Mouse (Mus musculus) midbrain, embryonic 13.5 days (tissue): Measurements from ENCODE around the gene Hist1h2bb. TPM values are rescaled to one million over a fixed set of nuclear protein-coding genes. Genes with fewer than 3 reads are reported as not detected.

Experiments
- microRNA-seq: library from miRNA; unstranded; fragments of <30 nt; microRNA quantifications from one replicate; pipeline ENCODE4, GENCODE M21; 2016
- polyA plus RNA-seq: library from polyadenylated mRNA; unstranded; fragments of >200 nt; fragmentation: Nextera tagmentation; extraction: Ambion mirVana; gene quantifications from 2 replicates; pipeline ENCODE4 v1.2.1, GENCODE M21; 2015

Hist1h2bb gene
- polyA plus RNA-seq, 1 experiment from 2014 or later = 2.8 TPM

Small RNA genes within 50 kb of the gene (microRNA-seq; reads per million reads assigned to microRNA genes)
- gene Gm44314 (not detected), gene Gm44484 (not detected)

Other genes with a start within 250 kb of the Hist1h2bb start
- gene Hist1h4h, start 215.7 kb upstream of the Hist1h2bb start, polyA plus RNA-seq = 6.4 and 7.4 TPM in 2 replicates
- 1.3 and 3.0 TPM in 2 replicates for gene Hist1h2af, start 212.8 kb upstream of the Hist1h2bb start, polyA plus RNA-seq
- gene Hist1h3g, start 211.3 kb upstream of the Hist1h2bb start, polyA plus RNA-seq = 3.1 and 5.3 TPM in 2 replicates
- 0.31 and 0.35 TPM in 2 replicates for gene Hist1h2bh, start 203.3 kb upstream of the Hist1h2bb start, polyA plus RNA-seq
- 0.75 and 0.84 TPM in 2 replicates for gene Hist1h3f, start 202.7 kb upstream of the Hist1h2bb start, polyA plus RNA-seq
- not detected in 2 replicates for gene Hist1h4f, start 195.1 kb upstream of the Hist1h2bb start, polyA plus RNA-seq
- gene Hist1h1d, start 193.5 kb upstream of the Hist1h2bb start, polyA plus RNA-seq = 0.23 and 0.24 TPM in 2 replicates
- gene Hist1h3e, start 184.4 kb upstream of the Hist1h2bb start, polyA plus RNA-seq = 3.1 and 4.7 TPM in 2 replicates
- 51.6 and 53.6 TPM in 2 replicates for gene Hist1h2ae, start 175.5 kb upstream of the Hist1h2bb start, polyA plus RNA-seq
- 4.1 and 7.5 TPM in 2 replicates for gene Hist1h2bg, start 175.3 kb upstream of the Hist1h2bb start, polyA plus RNA-seq
- gene Hist1h2bf, start 172.5 kb upstream of the Hist1h2bb start, polyA plus RNA-seq = 3.3 and 4.5 TPM in 2 replicates
- 0.93 and 1.7 TPM in 2 replicates for gene Hist1h2ad, start 172.4 kb upstream of the Hist1h2bb start, polyA plus RNA-seq
- 2.1 and 3.1 TPM in 2 replicates for gene Hist1h3d, start 171.0 kb upstream of the Hist1h2bb start, polyA plus RNA-seq
- 74.3 and 84.0 TPM in 2 replicates for gene Hist1h4d, start 165.1 kb upstream of the Hist1h2bb start, polyA plus RNA-seq
- gene Hist1h2be, start 125.6 kb upstream of the Hist1h2bb start, polyA plus RNA-seq = 1.4 and 2.0 TPM in 2 replicates
- gene Hist1h1e, start 124.2 kb upstream of the Hist1h2bb start, polyA plus RNA-seq = 12.6 and 15.0 TPM in 2 replicates
- 0.69 and 1.1 TPM in 2 replicates for gene Hist1h2ac, start 62.8 kb upstream of the Hist1h2bb start, polyA plus RNA-seq
- 22.2 and 24.4 TPM in 2 replicates for gene Hist1h2bc, start 62.5 kb upstream of the Hist1h2bb start, polyA plus RNA-seq
- not detected in 2 replicates for gene Hist1h1t, start 50.9 kb upstream of the Hist1h2bb start, polyA plus RNA-seq
- gene Hist1h4c, start 48.3 kb upstream of the Hist1h2bb start, polyA plus RNA-seq = 5.1 and 5.8 TPM in 2 replicates
- 2.0 and 2.7 TPM in 2 replicates for gene Hfe, start 35.9 kb upstream of the Hist1h2bb start, polyA plus RNA-seq
- 9.8 and 11.1 TPM in 2 replicates for gene Hist1h1c, start 7.9 kb upstream of the Hist1h2bb start, polyA plus RNA-seq
- gene Hist1h3c, start 1.1 kb upstream of the Hist1h2bb start, polyA plus RNA-seq = 3.2 and 4.4 TPM in 2 replicates
- gene Hist1h2ab, start 4.4 kb downstream of the Hist1h2bb start, polyA plus RNA-seq = 28.4 and 31.0 TPM in 2 replicates
- 6.3 and 8.7 TPM in 2 replicates for gene Hist1h3b, start 5.5 kb downstream of the Hist1h2bb start, polyA plus RNA-seq
- 4.6 and 5.2 TPM in 2 replicates for gene Hist1h4b, start 10.3 kb downstream of the Hist1h2bb start, polyA plus RNA-seq
- 0.44 and 0.57 TPM in 2 replicates for gene Hist1h4a, start 14.5 kb downstream of the Hist1h2bb start, polyA plus RNA-seq
- 1.4 and 3.3 TPM in 2 replicates for gene Hist1h3a, start 15.7 kb downstream of the Hist1h2bb start, polyA plus RNA-seq
- 1.6 and 2.2 TPM in 2 replicates for gene Hist1h1a, start 16.9 kb downstream of the Hist1h2bb start, polyA plus RNA-seq
- 0.15 TPM in 1 of 2 replicates, not detected in the other for gene Trim38, start 23.2 kb downstream of the Hist1h2bb start, polyA plus RNA-seq
- gene Slc17a2, start 60.3 kb downstream of the Hist1h2bb start, polyA plus RNA-seq = not detected in 2 replicates
- not detected in 2 replicates for gene Slc17a3, start 92.7 kb downstream of the Hist1h2bb start, polyA plus RNA-seq
- 0.08 TPM in 1 of 2 replicates, not detected in the other for gene Slc17a1, start 121.0 kb downstream of the Hist1h2bb start, polyA plus RNA-seq
- gene Slc17a4, start 168.3 kb downstream of the Hist1h2bb start, polyA plus RNA-seq = not detected in 2 replicates
- not detected in 2 replicates for gene Hist1h2ba, start 187.4 kb downstream of the Hist1h2bb start, polyA plus RNA-seq
- not detected in 2 replicates for gene Hist1h2aa, start 187.7 kb downstream of the Hist1h2bb start, polyA plus RNA-seq
- 1.2 and 1.6 TPM in 2 replicates for gene Scgn, start 244.5 kb downstream of the Hist1h2bb start, polyA plus RNA-seq